ENCODE assay signal across 10 mouse cellular contexts in genomic region chr1:54907066-54907639, GRCm38 (mm10). TPM values are rescaled to one million over a fixed set of nuclear protein-coding genes. Genes with fewer than 3 reads are reported as not detected.
DNase-seq lines count a peak whose midpoint lies in the region; ATAC-seq lines count a peak whose summit lies in the region.
"Had no signal": no experiment of that assay in that cellular context is flagged by ENCODE, and none has a peak within 500 bp of the region (broad histone marks: within the 10 kb centered on the region; RNA-seq: fewer than 3 reads in every experiment).

No protein-coding gene starts in this region.

- H3K4me3 ChIP-seq in hindbrain, embryonic 10.5 days, result no peak overlapping the region
- no peak overlapping the region for H3K4me3 ChIP-seq in hindbrain, embryonic 11.5 days (ENCODE audit: low read depth, low read length)

- peak overlapping the region; percentile 73 for H3K27ac ChIP-seq in hindbrain, embryonic 10.5 days
- no peak overlapping the region for H3K27ac ChIP-seq in hindbrain, embryonic 11.5 days (ENCODE audit: low read depth, low read length)

- peak; percentile 62 for DNase-seq in hindbrain, embryonic 10.5 days (ENCODE audit: low spot score)
- no peak for DNase-seq in hindbrain, embryonic 11.5 days (ENCODE audit: low spot score)
- DNase-seq in adipocyte (ENCODE audit: low spot score), result peak; percentile 56
- peak; percentile 66 to 69 for DNase-seq in thymus, adult 18-20 months
- DNase-seq in left cerebral cortex, postnatal 36 days (ENCODE audit: low spot score in 2 of 2), result no peak
- no peak for DNase-seq in adrenal gland, postnatal 4 days (ENCODE audit: low spot score in 2 of 2)
- no peak for DNase-seq in testis, postnatal 14 days (ENCODE audit: low spot score)
- DNase-seq: cerebellum, adult 11-12 months had no signal

- H3K4me1 ChIP-seq in hindbrain, embryonic 10.5 days (replicated peaks), result peaks cover 28% of the 10 kb centered on the region
- H3K4me1 ChIP-seq in hindbrain, embryonic 11.5 days (replicated peaks; ENCODE audit: control insufficient read depth, insufficient read depth, low read length), result no peaks in the 10 kb centered on the region

- WGBS in hindbrain, embryonic 10.5 days, result 45% methylated on average over 15 of the region's 15 CpGs
- 50% methylated on average over 15 of the region's 15 CpGs for WGBS in hindbrain, embryonic 11.5 days

- H3K4me2 ChIP-seq in hindbrain, embryonic 11.5 days (replicated peaks; ENCODE audit: low read depth, low read length), result no peak overlapping the region

- H3K9me3 ChIP-seq in hindbrain, embryonic 10.5 days, result no peaks in the 10 kb centered on the region
- H3K9me3 ChIP-seq in hindbrain, embryonic 11.5 days (ENCODE audit: control insufficient read depth, low read length), result no peaks in the 10 kb centered on the region

- H3K9ac ChIP-seq in hindbrain, embryonic 11.5 days (ENCODE audit: low read depth, low read length), result no peak overlapping the region

- H3K27me3 ChIP-seq in hindbrain, embryonic 10.5 days (ENCODE audit: insufficient read depth, poor library complexity, severe bottlenecking), result no peaks in the 10 kb centered on the region
- no peaks in the 10 kb centered on the region for H3K27me3 ChIP-seq in hindbrain, embryonic 11.5 days (ENCODE audit: control insufficient read depth, insufficient read depth, low read length)

- no peaks in the 10 kb centered on the region for H3K36me3 ChIP-seq in hindbrain, embryonic 10.5 days
- no peaks in the 10 kb centered on the region for H3K36me3 ChIP-seq in hindbrain, embryonic 11.5 days (ENCODE audit: control insufficient read depth, insufficient read depth, low read length)

- intact Hi-C loops in left cerebral cortex, postnatal 36 days (cut with DNase I), result no loop called here

- ATAC-seq in hindbrain, embryonic 11.5 days (ENCODE audit: low FRiP score), result no peak
- ATAC-seq in inflammation-experienced regulatory T-cells, adult 6 months, result peak; percentile 65
- ATAC-seq: lung, postnatal 0 days had no signal

RNA-seq across cellular contexts. Expression of gene Ankrd44, which starts 19.0 kb away (rescaled TPM):
- polyA plus RNA-seq in hindbrain, embryonic 10.5 days (2016; fragmentation: Nextera tagmentation; extraction: Ambion mirVana), result 11.0 and 11.9 TPM in 2 replicates
- polyA plus RNA-seq in hindbrain, embryonic 11.5 days (2014; fragmentation: Nextera tagmentation; extraction: Ambion mirVana), result 15.1 and 19.4 TPM in 2 replicates
- 100 to 1,000 TPM; 141 to 193 (median 187) TPM for polyA plus RNA-seq in inflammation-experienced regulatory T-cells, adult 6 months (2017; shearing (Covaris generic))
- total RNA-seq in left cerebral cortex, postnatal 36 days (2021), result 10 to 100 TPM; 19.7 to 21.7 TPM
- 10 to 100 TPM; 38.2 TPM for total RNA-seq in adrenal gland, postnatal 4 days (2021)

Comparison
In these comparisons a context has a peak if more than half of its experiments do, and no peak if none do; other contexts are left out.
1. DNase-seq: peak in hindbrain, embryonic 10.5 days (single experiment), adipocyte (single experiment) and thymus, adult 18-20 months (2 of 2); none in hindbrain, embryonic 11.5 days (single experiment), left cerebral cortex, postnatal 36 days (0 of 2), adrenal gland, postnatal 4 days (0 of 2) and testis, postnatal 14 days (single experiment).